Mouse (Mus musculus) lung, postnatal 4 days (tissue): Measurements from ENCODE around the gene Smtnl1.

Experiments
- DNase-seq, 2 experiments: peaks; one replicate each; pipeline ENCODE4 v3.0.0; 2021

Gene Smtnl1

DNA sequence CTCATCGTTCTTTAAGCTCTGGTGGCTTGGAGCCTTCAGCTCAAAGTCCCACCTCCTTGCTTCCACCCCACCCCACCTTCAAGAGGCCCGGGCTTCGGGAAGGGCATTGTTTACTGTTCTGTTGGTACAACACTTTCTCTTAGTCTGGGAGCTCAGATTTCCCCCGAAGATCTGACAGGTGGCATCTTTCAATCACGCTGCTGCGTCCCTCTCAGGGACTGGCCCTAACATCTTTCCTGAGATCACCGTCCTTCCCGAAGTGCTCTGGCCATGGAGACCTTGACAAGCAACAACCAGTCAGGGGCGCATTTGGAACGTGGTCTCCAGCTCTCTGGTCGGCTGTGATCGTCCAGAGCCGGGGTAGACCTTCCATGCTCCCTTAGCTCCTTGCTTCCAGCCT is at the start of gene Smtnl1:
Gene Smtnl1 (minus strand): TSS at position 101 of the 400 bp plus-strand sequence.
- DNase-seq = no peak

DNA sequence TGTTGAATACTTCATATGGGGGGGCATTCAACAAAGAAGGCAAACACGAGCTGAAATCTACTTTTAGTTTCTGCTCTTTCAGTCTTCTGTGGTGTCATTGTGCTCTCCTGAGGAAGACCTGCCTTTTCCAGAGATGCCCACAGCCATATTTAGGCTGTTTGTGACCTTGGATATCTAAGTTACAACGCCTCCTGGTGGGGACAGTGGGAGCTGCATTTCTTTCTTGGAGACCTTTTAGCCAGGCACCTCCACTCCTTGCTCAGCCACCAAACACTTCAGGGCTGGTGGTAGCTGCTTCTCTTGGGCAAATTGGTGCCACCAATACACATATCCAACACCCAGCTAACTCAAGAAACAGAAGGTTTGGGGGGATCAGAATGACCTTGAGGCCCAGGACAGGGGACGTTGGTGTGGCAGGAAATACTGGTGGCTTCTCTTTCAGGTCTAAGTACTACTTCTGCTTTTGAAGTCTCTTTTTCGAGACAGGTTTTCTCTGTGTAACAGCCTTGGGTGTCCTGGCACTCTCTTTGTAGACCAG is 48.2 kb upstream of the Smtnl1 start:
- peak in 1 of 2 experiments; percentile 33 for DNase-seq

DNA sequence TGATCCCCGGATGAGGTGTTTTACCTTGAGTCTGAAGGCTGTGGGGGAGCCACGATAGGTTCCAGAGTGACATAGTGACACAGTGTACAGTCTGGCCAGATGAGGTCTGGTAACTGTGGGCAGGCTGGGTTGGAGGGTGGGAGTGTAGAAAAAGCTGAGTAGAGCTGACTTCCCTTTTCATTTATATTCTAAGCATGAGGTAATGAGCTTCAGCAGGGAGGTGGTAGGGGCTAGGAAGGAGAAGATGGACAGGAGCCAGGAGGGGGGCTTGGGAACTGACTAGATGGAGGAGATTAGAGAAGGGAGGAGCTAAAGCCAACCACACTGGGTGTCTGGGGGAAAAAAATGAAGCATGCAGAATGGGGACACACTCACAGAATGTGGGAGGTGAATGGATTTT is 46.5 kb upstream of the Smtnl1 start:
- DNase-seq = no peak

DNA sequence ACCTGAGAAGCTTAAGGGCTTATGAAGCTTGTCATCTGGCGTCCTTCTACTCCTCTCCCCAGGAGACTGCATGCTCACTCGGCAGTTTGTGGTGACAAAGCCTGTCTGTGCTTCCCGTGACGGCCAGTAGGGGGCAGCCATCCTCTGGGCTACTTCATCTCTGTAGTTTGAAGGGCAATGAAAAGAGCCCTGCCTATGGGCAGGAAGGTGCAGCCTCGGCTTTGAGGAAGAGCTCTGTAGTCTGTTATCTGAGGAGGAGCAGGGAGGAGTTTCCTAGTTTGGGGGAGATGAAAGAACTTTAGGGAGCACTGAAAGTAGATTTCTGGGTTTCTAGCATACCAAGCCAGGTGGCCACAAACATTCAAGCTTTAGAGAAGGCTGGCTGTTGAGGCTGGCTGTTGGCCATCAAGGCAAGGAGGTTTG is 46.1 kb upstream of the Smtnl1 start:
- DNase-seq = peak; percentile 71 to 83

DNA sequence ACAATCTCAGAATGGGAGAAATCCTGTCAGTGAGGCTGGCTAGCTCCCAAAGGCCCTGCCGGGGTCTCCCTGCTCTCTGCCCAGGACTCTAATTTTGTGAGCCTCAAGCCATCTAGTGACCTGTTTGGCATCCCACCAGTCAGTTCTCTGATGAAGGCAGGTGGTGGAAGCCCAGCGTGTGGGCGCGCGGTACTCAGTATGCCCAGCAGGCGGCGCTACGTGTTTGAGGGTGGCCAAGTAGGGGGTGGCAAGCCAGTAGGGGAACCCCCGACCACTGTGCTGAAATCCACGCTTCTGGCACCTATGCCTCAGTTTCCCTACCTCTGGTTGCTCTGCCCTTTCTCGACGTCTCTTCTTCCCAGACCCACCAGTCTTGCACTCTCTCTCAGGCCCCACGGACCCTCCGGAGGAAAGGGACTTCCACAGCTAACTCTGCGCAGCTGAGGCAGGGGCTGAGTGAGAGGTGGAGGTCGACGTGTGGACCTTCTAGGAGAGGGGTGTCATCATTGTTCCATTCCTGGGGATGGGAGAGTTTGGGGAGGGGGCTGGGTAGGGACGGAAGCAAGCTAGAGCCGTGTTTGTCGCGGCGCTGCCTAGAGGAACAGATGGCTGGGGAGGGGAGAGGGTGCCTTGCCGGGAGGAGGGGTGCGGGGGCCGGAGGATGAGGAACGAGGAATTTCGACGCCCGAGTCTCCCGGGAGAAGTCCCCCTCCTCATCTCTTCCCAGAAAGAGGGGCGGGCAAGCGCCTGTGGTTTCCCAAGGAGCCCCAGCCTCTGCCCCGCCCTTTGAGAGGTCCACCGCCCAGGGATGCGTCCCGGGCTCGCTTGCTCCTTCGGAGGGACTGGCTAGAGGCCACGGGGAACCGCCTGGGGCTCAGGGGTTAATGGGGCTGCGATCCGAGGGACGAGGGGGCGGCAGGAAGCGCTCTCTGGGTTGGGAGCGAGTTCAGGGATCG is 43.4 kb upstream of the Smtnl1 start:
- DNase-seq = peak; percentile 53 to 70

DNA sequence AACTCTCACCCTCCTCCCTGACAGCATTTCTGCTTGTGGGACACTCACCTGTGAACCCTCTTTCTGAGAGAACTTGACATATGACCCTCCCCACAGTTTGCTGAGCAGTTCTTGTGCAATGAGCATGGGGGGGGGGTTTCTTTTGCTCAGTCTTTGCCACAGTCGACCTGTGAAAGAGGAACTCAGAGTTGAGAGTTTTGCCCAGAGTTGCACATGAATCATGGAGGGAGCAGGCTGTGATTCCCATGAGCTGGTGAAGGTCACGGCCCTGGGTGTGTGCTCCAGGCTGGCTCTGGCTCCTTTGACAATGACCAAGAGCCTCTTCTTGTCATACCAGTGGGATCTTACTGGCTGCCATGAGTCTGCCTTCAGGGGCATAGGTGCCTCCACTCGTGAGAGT is 39.8 kb upstream of the Smtnl1 start:
- DNase-seq = no peak

DNA sequence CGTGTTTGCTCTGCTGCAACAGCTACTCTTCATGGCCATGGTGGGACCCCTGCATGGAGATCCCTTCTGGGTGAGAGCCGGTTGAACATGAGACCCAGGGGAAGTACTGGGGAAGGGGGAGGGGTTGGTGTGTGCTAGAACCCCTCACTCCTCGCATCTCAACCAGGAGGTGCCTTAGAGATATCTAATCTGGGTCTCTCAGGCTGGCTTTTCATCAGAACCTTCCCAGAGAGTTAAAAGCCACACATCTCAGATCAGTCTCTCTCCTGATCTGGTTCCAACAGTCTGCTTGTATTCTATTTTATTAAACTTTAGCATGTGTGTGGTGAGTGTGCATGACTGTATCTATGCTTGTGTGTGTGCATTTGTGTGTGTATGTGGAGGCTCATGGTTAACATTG is 39.0 kb upstream of the Smtnl1 start:
- no peak for DNase-seq

DNA sequence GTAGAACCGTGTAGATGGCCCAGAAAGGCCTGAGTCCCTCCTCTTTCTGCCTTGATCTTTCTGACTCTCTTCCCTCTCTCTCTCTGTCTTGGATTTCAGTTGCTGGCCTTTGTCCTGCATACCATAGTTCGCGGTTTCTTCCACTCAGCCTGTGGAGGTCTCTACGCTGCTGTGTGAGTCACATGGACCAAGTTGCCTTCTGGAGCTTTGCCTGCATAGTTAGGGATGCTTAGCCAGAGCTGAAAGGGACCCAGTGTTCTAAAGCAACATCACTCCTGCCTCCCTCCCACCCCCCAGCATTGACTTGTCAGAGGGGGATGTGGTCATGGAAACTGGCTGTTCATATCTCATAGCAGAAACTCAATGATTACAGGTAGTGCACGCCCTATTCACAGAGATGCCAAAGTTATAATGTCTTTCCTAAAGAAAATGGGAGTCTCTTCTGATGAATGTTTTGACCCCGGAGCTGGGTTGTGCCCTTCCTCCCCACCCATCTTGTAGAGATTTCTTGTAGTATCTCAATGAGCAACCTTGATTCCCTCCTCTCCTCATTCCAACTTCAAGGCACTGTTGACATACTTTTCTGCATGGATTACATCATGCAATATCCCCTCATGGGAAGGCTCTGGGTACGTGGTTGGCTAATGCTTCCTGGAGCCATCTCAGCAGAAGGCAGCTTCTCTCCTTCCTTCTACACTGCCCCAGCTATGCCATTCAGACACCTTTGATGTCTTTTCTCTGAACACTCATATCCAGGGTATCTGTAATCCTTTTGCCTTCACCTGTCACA is 37.7 kb upstream of the Smtnl1 start:
- no peak for DNase-seq

DNA sequence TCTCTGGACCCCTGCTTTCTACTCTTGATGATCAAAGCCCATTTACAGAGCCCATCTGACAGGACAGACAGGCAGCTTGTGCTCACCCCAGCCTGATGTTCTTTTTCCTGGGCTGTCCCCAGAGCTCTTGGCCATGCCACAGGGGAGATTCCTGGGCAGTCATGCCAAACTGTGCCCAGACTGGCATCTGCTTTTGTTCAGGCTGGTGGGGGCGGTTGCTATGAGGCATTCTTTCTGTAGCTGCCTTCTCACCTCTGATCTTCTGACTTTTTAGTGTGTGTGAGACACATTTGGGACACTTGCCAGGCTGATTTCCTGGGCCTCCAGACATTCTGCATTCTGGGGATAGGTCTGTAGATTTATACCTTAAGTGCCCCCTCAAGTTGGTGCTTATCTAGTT is 36.1 kb upstream of the Smtnl1 start:
- no peak for DNase-seq

DNA sequence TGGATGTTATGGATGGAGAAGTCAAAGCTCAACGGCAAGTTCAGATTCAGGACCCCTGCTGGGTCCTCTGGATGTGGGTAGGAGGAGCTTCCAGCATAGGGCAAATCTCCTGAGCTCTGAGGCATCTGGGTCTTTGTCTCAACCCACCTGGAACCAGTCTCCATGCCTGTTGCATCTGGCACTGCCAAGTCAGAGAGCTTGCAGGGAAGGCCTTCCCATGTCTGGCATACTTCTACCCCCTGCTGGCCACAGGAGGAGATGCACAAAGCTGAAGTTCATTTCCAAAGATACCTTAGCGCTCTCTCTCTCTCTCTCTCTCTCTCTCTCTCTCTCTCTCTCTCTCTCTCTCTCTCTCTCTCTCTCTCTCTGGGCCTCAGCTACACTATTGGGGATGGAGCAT is 33.3 kb upstream of the Smtnl1 start:
- peak; percentile 60 to 61 for DNase-seq

DNA sequence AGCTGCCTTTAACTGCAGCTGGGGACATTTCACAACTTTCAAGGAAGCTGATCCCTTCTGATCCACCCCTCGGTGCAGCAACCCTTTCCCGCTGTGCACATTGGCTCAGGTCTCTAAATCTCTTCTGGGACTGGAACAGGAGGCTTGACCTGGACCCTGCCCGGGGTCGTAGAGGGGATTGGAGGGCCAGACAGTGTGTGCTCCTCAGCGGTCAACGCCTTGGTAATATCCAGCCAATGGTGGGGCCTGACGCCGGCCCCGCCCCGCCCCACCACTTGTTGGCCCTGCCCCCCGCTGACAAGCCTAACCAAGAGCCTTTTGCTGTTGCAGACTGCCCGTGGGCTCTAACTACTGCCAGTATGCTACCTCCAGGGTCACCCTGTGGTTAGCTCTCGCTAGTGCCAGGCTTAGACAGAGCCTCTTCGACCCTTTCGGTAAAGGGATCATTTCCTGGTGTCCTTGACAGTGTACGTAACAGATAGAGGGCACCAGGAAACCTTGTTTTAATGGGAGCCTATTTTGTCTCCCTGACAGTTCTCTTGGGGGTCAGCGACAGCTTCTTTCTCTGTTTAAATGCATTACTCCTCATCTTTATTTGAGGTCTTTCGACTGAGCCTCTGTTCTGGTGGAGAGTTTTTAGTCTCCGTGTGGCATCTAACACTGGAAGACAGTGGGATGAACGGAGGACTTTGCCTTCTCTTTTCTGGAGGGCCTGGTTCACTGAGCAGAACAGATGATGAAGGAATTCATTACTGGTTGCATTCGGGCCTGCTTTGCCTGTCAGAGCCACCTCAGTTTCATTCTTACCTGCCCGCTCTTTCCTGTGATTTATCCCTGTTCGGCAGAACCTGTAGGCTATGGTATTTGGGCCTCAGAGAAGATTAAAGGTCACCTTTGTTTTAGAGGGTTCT is 28.9 kb upstream of the Smtnl1 start:
- DNase-seq = peak; percentile 60 to 84

DNA sequence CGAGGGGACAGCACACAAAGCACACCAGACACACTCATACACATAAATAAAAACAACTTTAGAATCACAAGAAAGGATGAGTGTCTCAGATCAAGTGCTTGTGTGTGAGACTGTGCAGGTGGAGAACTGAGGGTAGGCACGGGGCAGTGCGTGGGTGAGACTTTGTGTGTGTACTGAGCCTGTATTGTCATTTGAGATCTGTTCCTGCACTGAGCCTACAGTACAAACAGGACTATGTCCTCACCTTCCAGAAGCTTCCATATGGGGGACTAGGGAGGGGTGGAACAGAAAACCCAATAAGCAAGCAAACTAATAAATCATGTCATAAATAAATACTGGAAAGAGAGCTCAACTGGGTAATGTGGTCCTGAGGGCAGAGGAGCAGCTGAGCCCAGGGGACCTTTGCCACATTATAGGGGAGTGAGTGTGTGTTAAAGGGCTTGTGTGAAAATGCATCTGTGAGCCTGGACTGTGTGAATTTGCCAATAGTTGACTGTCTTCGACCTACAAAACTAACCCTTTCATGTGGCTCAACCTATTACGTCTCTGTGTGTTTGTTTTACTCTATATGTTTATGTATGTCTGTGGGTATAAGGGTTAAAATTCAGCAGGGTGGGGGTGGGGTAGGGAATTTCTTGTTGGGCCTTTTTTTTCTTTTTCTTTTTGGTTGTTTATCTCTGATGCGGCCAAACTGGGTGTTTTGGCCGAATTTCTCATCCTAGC is 28.1 kb upstream of the Smtnl1 start:
- DNase-seq = no peak

DNA sequence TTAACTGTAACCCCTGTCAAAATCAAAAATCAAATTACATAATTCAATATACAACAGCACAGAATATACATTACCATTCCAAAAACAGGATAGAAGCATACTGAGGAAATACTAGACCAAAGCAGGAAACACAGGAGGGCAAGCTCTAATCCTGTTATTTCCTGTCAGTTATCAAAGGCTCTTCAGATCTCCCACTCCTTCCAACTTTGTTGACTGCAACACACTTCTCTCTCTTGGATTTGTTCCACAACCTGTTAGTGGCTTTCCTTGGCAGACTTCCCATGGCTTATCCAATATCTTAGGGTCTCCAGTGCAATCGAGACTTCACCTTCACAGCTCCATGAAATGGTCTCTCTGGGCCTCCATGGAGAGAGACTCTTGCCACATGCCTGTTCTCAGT is 22.8 kb upstream of the Smtnl1 start:
- no peak for DNase-seq

DNA sequence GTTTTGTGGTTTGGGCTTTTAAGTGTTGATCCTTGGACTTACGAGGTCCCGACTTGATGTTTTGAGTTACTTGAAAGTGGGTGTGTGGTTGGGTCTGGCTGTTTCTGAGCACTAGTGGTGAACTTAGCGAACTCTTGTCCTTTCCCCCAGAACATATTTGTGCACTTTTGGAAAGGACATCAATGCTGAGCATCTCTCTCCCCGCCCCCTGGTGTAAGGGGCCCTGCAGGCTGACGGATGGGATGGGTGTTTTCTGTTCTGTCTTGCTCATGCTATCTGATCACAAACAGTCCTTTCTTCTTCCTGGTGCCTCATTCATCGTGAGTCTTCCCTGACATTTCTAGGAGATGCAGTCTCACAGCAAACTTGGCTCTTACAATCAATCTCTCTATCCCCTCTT is 21.2 kb upstream of the Smtnl1 start:
- no peak for DNase-seq

DNA sequence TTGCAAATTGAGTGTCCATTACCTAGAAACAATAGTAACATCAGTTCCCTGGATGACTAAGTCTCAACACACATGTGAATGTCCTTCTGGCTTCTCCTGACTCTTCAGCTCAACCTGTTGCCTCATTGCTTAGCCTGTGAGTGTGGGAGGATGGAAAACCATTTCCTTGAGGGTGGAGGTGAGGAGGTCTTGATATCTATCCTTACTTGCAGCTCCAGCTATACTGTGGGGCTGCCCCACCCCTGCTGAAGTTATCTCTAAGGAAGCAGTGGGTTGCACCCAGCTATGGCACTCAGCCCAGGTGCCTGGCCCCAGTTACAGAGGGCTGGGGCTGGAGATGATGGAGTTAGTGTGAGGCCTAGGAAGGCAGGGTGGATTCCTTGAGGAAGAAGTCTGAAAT is 19.5 kb upstream of the Smtnl1 start:
- DNase-seq = peak in 1 of 2 experiments; percentile 34

DNA sequence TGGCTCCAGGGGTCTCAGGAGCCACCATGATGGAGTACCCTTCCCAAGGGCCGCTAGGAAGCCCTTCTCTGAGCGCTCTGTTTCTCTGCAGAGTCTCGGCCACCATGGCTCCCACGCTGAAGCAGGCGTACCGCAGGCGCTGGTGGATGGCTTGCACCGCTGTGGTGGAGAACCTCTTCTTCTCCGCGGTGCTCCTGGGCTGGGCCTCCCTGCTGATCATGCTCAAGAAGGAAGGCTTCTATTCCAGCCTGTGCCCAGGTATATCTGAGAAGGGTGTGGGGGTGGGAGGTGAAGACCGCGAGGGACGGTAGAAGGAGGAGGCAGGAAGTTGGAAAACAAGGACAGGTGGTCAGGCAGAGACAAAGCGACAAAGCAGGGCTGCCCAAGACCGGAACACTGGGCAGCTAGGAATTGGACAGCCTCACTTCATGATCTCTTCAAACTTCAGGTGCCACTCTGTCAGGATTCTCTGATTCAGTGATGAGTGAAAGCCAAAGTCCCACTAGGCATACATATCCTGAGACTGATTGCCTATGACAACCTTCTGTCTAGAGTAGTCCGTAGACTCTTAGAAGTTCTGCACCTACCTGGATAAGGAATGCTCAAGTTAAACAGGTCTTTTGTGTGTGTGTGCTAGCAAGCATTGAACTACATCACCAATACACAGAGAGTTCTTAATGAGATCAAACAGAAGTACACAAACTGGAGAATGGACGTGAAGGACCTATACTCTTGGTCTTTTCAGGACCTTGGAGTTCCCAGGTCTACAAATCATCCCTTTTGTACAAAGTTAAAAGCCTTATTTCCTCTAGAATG is 18.5 kb upstream of the Smtnl1 start:
- no peak for DNase-seq

DNA sequence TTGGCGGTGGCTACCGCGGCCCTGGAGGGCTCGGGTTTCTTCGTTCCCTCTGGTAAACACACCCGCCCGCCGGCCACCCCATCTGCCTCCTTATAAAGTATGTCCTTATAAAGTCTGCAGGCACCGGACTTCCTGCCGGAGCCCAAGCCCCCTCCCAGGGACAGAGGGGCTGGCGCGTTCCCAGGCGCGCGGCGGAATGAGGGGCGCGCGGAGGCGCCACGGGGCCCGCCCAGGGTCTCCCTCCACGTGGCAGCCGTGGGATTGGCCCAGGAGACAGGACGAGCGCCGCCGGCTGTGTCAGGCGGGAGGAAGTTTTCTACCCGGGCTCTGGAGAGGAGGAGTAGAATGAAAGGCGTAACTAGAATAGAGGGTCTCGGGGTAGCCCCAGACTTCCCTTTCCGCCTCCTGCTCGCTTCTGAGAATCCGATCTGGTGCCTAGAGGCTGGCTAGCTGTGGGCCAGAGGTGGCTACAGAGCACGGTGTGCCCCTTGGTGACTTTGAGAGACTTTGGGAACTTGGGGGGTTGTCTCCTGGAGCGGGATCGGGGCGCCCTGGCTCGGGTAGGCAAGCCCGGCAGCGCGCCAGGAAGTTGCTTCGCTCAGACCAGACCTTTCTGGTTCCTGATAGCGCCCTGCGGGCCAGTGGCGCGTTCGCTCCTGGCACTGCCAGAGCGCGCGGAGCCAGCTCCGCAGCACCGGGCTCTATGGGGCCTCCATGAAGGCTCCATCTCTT is 17.7 kb upstream of the Smtnl1 start:
- peak; percentile 78 to 91 for DNase-seq

DNA sequence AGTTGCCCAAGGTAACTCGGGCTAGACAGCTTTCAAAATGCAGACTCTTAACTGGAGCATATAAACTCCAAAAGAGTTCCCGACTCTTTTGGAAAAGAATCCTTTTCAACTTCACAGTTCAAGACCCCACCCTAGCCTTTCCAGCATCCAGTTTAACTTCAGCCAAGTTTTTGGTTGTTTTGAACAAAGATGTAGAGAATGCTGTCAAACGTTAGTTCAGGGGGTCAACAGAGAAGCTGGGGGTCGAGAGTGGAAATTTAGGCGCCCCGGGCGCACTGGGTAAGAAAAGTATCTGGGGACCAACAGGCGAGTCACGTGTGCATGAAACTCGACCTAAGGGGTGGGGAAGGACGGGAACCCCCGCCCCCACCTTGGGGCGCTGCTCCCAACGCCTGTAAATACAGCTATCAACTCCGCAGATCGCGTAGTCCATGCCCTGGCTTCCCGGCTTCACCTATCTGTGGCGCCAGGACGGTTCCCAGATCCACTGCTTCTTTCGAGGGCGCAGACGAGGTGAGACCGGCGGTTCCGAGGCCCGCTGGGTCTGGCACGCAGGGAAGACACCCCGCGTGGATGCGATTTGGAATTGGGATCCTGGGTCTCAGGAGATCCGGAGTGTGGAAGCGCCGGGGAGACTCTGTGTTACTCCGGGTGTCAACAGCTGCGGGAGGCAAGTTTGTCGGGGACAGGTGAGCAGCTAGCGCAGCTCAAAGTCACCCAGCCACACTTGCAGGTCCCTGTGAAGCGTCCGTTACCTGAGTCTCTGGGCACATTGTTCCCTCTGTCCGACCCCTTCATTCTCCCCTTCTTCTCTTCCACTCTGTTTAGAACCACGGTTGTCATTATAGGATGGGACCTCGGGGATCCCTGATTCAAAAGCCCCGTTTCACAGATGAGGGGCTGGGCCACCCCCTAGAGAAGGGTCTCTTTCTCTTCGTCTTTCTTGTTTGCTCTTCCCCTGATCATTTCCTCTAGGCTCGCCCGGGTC is 16.8 kb upstream of the Smtnl1 start:
- peak; percentile 21 to 52 for DNase-seq

DNA sequence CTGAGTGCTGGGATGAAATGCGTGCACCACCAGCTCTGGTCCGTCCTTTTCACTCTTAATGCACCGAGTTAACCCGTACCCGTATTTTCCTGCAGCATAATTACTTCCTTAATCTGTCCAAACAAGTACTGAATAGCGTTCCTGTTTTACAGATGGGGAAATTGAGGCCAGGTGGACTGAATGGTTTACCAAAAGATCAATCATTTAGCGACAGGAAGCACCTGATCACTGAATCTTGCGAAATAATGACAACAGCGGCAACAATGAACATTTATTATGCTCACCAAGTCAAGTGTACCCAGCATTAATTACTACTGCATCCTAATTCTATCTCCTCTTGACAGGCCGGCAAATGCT is 16.1 kb upstream of the Smtnl1 start, which contains the start of gene Slc43a1:
Gene Slc43a1 (plus strand): TSS at position 258 of the 357 bp plus-strand sequence.
- DNase-seq = no peak
